Mouse (Mus musculus): ENCODE results near the gene Svop.

The Svop gene

GRCm38 (mm10) chr5:114091057-114091807, at the start of gene Svop:
Svop (minus strand) TSS chr5:114091570.
- peak; percentile 75 for DNase-seq (ENCODE audit: low spot score)

- peak; percentile 92 for DNase-seq (ENCODE audit: low spot score)
Measured at GRCm38 (mm10) chr5:114139175-114139574, 47.8 kb upstream of the Svop start.

GRCm38 (mm10) chr5:114138277-114139164, 47.2 kb upstream of the Svop start:
- DNase-seq (ENCODE audit: low spot score) = no peak

- DNase-seq (ENCODE audit: low spot score) = no peak
Measured at GRCm38 (mm10) chr5:114137481-114138276, 46.3 kb upstream of the Svop start.

GRCm38 (mm10) chr5:114135516-114135915, 44.1 kb upstream of the Svop start:
- no peak for DNase-seq (ENCODE audit: low spot score)

- peak; percentile 54 for DNase-seq (ENCODE audit: low spot score)
Measured at GRCm38 (mm10) chr5:114134091-114134534, 42.7 kb upstream of the Svop start.

DNA sequence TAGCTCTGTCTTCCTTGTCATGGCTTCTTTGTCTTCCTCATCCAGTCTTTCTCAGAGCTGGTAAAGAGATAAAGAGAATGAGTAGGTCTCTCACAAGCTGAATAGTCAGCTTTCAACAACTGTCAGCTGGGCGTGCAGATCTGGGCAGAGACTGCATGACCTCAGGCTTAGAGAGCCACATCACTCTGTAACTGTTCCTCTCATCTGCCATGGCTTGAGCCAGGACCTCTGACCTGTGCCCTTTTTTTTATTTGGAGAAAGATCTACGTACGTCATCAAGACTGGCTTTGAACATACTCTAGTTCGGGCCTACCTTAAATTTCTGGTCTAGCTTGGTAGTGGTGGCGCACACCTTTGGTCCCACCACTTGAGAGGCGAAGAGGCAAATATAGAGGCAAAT, 41.5 kb upstream of the Svop start:
- DNase-seq (ENCODE audit: low spot score) = no peak

DNA sequence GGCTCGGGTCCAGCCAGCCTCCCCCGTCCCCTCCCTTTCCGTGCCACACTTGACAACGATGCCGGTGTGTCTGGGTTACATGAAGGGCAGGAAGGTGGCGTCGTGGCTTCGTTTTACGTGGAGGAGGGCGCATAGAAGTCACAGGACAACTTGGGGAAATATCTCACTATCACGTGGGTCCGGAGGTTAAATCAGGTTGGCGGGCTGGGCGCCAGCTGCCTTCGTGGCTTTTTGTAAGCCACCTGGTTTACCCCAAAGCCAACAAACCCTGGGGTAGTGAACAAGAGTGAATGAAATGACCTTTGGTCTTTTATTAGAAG, 40.1 kb upstream of the Svop start:
- DNase-seq (ENCODE audit: low spot score) = peak; percentile 43

GRCm38 (mm10) chr5:114130698-114131520, 39.5 kb upstream of the Svop start:
- DNase-seq (ENCODE audit: low spot score) = peak; percentile 85

GRCm38 (mm10) chr5:114130211-114130605, 38.8 kb upstream of the Svop start, which contains the start of gene Ung:
Ung (plus strand) TSS chr5:114130386.
- no peak for DNase-seq (ENCODE audit: low spot score)

- DNase-seq (ENCODE audit: low spot score) = no peak
Measured at GRCm38 (mm10) chr5:114129550-114130210, 38.3 kb upstream of the Svop start.

GRCm38 (mm10) chr5:114127374-114128349, 36.3 kb upstream of the Svop start, which contains the start of gene Alkbh2:
Alkbh2 (minus strand) TSS chr5:114128218.
- peak; percentile 63 for DNase-seq (ENCODE audit: low spot score)

DNA sequence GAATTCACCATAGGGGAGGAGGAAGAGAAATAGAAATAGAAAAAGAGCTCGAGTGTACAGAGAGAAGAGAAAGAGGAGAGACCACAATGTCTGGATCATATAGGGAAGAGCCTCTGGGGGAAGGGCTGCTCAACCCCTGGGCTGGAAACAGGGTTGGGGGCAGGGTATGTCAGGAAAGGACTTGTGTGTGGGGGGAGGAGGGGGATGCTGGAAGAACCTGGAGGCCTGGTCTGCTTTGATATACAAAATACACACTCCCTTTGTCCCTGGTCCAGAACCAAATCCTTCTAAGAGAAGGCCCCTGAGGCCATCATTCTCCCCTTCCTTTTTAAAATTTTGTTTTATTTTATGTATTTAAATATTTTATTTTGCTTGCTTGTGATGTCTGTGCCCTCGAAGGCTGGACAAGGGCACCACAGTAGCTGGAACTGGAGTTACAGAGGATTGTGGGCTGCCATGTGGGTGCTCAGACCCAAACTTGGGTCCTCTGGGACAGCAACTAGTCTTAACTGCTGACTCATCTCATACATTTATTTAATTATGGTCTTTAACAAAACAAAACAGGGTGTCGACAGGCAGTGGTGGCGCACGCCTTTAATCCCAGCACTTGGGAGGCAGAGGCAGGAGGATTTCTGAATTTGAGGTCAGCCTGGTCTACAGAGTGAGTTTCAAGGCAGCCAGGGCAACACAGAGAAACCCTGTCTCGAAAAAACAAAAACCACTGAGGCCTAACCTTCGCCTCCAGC, 35.3 kb upstream of the Svop start:
- no peak for DNase-seq (ENCODE audit: low spot score)

DNA sequence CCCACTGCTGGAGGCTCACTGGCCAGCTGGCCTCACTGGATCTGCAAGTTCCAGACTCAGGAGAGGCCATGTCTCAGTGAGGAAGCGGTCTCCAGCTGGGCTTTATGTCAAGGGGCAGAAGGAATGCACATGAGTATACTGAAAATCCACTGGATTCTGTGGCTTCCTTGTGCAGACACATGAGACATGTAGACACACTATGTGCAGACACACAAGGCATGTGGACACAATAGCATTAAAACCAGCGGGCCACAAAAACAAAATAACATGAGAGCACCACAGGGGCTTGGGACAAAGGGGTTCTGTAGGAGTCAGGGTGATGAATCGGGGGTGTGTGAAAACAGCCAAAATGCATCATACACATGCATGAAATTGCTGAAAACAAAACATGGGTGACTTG, 34.6 kb upstream of the Svop start:
- no peak for DNase-seq (ENCODE audit: low spot score)

GRCm38 (mm10) chr5:114119806-114120205, 28.4 kb upstream of the Svop start:
- no peak for DNase-seq (ENCODE audit: low spot score)

DNA sequence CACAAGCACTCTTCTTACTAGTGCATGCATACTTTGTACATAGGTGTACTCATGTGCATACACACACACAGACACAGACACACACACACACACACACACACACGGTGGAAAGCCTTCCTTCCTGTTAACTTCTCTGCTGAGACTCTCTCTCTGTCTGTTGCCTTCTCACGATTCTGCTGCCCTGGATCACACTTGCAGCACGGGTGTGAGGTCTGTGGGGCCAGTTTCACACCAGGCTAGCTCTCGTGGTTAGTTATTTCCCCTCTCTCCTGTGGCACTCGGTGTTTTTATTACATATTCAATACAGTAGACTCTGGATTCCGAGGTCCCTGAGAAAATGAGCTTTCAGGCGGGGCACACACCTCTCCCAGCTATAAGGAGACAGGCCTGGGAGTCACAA, 25.2 kb upstream of the Svop start:
- no peak for DNase-seq (ENCODE audit: low spot score)

DNA sequence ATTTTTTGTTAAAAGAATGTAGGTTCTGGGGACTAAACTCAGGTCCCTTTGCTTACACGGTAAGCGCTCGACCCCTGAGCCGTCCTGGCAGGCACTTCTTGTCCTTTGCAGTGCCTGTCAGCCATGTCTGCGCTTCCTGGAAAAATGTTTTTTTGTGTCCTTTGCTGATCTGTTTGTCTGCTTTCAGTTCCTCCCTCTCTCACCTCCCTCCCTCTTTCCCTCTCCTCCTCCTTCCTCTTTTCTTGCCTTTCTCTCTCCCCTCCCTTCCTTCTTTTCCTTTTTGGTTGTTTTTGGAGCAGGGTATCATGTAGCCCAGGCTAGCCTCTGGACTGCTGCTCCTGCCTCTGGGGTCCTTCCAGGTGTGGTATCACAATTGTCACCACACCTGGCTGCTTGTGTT, 23.7 kb upstream of the Svop start:
- no peak for DNase-seq (ENCODE audit: low spot score)

DNA sequence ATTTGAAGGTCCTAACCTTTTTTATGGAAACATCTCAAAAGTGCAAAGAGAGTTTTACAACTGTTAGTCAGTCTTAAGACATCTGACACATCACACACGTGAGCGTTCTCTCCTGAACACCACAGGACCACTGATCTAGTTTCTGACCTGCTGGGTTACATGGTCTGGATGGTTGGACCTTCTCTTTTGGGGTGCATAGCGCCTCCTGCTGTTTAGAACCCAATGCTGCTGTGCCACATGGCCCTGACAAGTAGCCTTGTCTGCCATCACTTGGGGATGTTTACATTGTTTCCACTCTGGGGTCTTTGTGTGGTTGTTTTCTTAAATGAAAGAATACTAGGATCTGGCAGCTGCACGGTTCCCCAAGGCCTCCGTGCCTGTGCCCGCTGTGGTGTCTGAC, 22.0 kb upstream of the Svop start:
- DNase-seq (ENCODE audit: low spot score) = no peak

- DNase-seq (ENCODE audit: low spot score) = no peak
Measured at GRCm38 (mm10) chr5:114106391-114106935, 15.1 kb upstream of the Svop start.
